Mouse (Mus musculus): ENCODE data around the gene Mcur1. TPM values are rescaled to one million over a fixed set of nuclear protein-coding genes. Genes with fewer than 3 reads are reported as not detected.

The Mcur1 gene
- total and polyA plus RNA-seq, 3 experiments: 26.4 to 49.8 (median 43.9) TPM

- Histone ChIP-seq H3K27ac (no peak overlapping the region), H3K27me3 (ENCODE audit: control insufficient read depth, insufficient read depth, low read length) (no peaks in the 10 kb centered on the region), H3K79me2 (replicated peaks; ENCODE audit: control insufficient read depth, insufficient read depth, low read length) (no peaks in the 10 kb centered on the region), H3K9ac (ENCODE audit: low read depth, low read length) (no peak overlapping the region), H3K4me1 (ENCODE audit: control insufficient read depth, insufficient read depth, low read length) (peaks cover 2% of the 10 kb centered on the region), H3K4me3 (no peak overlapping the region), H3K36me3 (ENCODE audit: control insufficient read depth, insufficient read depth, low read length) (no peaks in the 10 kb centered on the region)
- TF ChIP-seq EP300 (IDR thresholded peaks at IDR 0.05; ENCODE audit: insufficient read depth, low read depth, low read length): no peak
- intact Hi-C loops (cut with DNase I): no loop called here
- DNase-seq: no peak
- WGBS: 90% methylated on average over 5 of the region's 5 CpGs
Observed at GRCm38 (mm10) chr13:43501601-43502000, 58.4 kb downstream of the Mcur1 start.

DNA sequence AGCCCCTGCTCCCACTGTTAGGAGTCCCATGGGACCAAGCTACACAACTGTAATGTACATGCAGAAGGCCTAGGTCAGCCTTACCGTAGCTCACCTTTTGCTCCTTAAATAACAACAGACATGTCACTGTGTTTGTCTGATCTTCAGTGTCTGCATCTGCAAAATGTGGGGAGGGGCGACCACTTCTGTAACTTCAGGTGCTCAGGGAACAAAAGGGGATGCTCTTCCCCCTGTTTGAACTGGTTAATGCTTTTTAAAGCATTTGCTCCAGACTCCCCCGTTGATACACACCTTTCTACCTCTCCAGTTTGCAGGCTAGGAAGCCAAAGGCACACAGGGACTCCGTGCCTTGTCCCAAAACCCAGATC is 59.5 kb downstream of the Mcur1 start:
- Histone ChIP-seq H3K27ac (no peak overlapping the region), H3K4me1 (ENCODE audit: control insufficient read depth, insufficient read depth, low read length) (peaks cover 2% of the 10 kb centered on the region), H3K36me3 (ENCODE audit: control insufficient read depth, insufficient read depth, low read length) (no peaks in the 10 kb centered on the region), H3K9ac (ENCODE audit: low read depth, low read length) (no peak overlapping the region), H3K27me3 (ENCODE audit: control insufficient read depth, insufficient read depth, low read length) (no peaks in the 10 kb centered on the region), H3K79me2 (replicated peaks; ENCODE audit: control insufficient read depth, insufficient read depth, low read length) (no peaks in the 10 kb centered on the region), H3K4me3 (no peak overlapping the region)
- WGBS: 94% methylated on average over 4 of the region's 4 CpGs
- intact Hi-C loops (cut with DNase I): no loop called here
- DNase-seq: no peak
- TF ChIP-seq EP300 (IDR thresholded peaks at IDR 0.05; ENCODE audit: insufficient read depth, low read depth, low read length) (no peak), CTCF (IDR thresholded peaks at IDR 0.05) (no peak), POLR2A (IDR thresholded peaks at IDR 0.05; ENCODE audit: insufficient read depth, low read depth, low read length) (no peak)

- Histone ChIP-seq H3K27me3 (ENCODE audit: control insufficient read depth, insufficient read depth, low read length) (no peaks in the 10 kb centered on the region), H3K4me3 (no peak overlapping the region), H3K79me2 (replicated peaks; ENCODE audit: control insufficient read depth, insufficient read depth, low read length) (no peaks in the 10 kb centered on the region), H3K4me1 (ENCODE audit: control insufficient read depth, insufficient read depth, low read length) (peaks cover 2% of the 10 kb centered on the region), H3K27ac (no peak overlapping the region), H3K36me3 (ENCODE audit: control insufficient read depth, insufficient read depth, low read length) (no peaks in the 10 kb centered on the region), H3K9ac (ENCODE audit: low read depth, low read length) (no peak overlapping the region)
- WGBS: 63% methylated on average over 7 of the region's 7 CpGs
- intact Hi-C loops (cut with DNase I): no loop called here
- no peak for TF ChIP-seq POLR2A (IDR thresholded peaks at IDR 0.05; ENCODE audit: insufficient read depth, low read depth, low read length)
- no peak for TF ChIP-seq EP300 (IDR thresholded peaks at IDR 0.05; ENCODE audit: insufficient read depth, low read depth, low read length)
- TF ChIP-seq CTCF (IDR thresholded peaks at IDR 0.05): no peak
- DNase-seq: no peak
Observed at GRCm38 (mm10) chr13:43499731-43500482, 60.1 kb downstream of the Mcur1 start.

- Histone ChIP-seq H3K4me1 (ENCODE audit: control insufficient read depth, insufficient read depth, low read length) (peaks cover 2% of the 10 kb centered on the region), H3K36me3 (ENCODE audit: control insufficient read depth, insufficient read depth, low read length) (no peaks in the 10 kb centered on the region), H3K27me3 (ENCODE audit: control insufficient read depth, insufficient read depth, low read length) (no peaks in the 10 kb centered on the region), H3K9ac (ENCODE audit: low read depth, low read length) (no peak overlapping the region), H3K27ac (no peak overlapping the region), H3K79me2 (replicated peaks; ENCODE audit: control insufficient read depth, insufficient read depth, low read length) (no peaks in the 10 kb centered on the region), H3K4me3 (no peak overlapping the region; the same call in 1 of the 2 replicates)
- peak; percentile 50 to 58 for DNase-seq
- TF ChIP-seq POLR2A (IDR thresholded peaks at IDR 0.05; ENCODE audit: insufficient read depth, low read depth, low read length) (no peak), EP300 (IDR thresholded peaks at IDR 0.05; ENCODE audit: insufficient read depth, low read depth, low read length) (peak; percentile 88)
- intact Hi-C loops (cut with DNase I): no loop called here
- 57% methylated on average over 14 of the region's 14 CpGs for WGBS
Observed at GRCm38 (mm10) chr13:43498849-43499248, 61.1 kb downstream of the Mcur1 start.

GRCm38 (mm10) chr13:43497769-43498168 is 62.2 kb downstream of the Mcur1 start:
- WGBS: 93% methylated on average over 3 of the region's 3 CpGs
- no peaks in the 10 kb centered on the region for H3K4me1 ChIP-seq (ENCODE audit: control insufficient read depth, insufficient read depth, low read length)
- no peak for DNase-seq

GRCm38 (mm10) chr13:43496660-43497059 is 63.3 kb downstream of the Mcur1 start:
- 36% methylated on average over 2 of the region's 2 CpGs for WGBS
- DNase-seq: no peak
- no peaks in the 10 kb centered on the region for H3K36me3 ChIP-seq (ENCODE audit: control insufficient read depth, insufficient read depth, low read length)
- H3K9ac ChIP-seq (ENCODE audit: low read depth, low read length): no peak overlapping the region
- no peak overlapping the region for H3K27ac ChIP-seq
- H3K79me2 ChIP-seq (replicated peaks; ENCODE audit: control insufficient read depth, insufficient read depth, low read length): no peaks in the 10 kb centered on the region
- intact Hi-C loops (cut with DNase I): no loop called here
- H3K4me3 ChIP-seq: no peak overlapping the region
- no peaks in the 10 kb centered on the region for H3K4me1 ChIP-seq (ENCODE audit: control insufficient read depth, insufficient read depth, low read length)
- TF ChIP-seq EP300 (IDR thresholded peaks at IDR 0.05; ENCODE audit: insufficient read depth, low read depth, low read length) (no peak), CTCF (IDR thresholded peaks at IDR 0.05) (no peak), POLR2A (IDR thresholded peaks at IDR 0.05; ENCODE audit: insufficient read depth, low read depth, low read length) (no peak)
- H3K27me3 ChIP-seq (ENCODE audit: control insufficient read depth, insufficient read depth, low read length): no peaks in the 10 kb centered on the region

More at GRCm38 (mm10) chr13:43497769-43498168, 62.2 kb downstream of the Mcur1 start:
- H3K27me3 ChIP-seq (ENCODE audit: control insufficient read depth, insufficient read depth, low read length): no peaks in the 10 kb centered on the region
- H3K9ac ChIP-seq (ENCODE audit: low read depth, low read length): no peak overlapping the region
- no peaks in the 10 kb centered on the region for H3K36me3 ChIP-seq (ENCODE audit: control insufficient read depth, insufficient read depth, low read length)
- H3K79me2 ChIP-seq (replicated peaks; ENCODE audit: control insufficient read depth, insufficient read depth, low read length): no peaks in the 10 kb centered on the region
- H3K27ac ChIP-seq: no peak overlapping the region
- no peak for TF ChIP-seq POLR2A (IDR thresholded peaks at IDR 0.05; ENCODE audit: insufficient read depth, low read depth, low read length)
- peak; percentile 39 for TF ChIP-seq CTCF (IDR thresholded peaks at IDR 0.05)
- TF ChIP-seq EP300 (IDR thresholded peaks at IDR 0.05; ENCODE audit: insufficient read depth, low read depth, low read length): no peak
- intact Hi-C loops (cut with DNase I): no loop called here
- no peak overlapping the region for H3K4me3 ChIP-seq

All from heart, adult 2 months (tissue).